Mouse (Mus musculus) liver, embryonic 14.5 days (tissue): ENCODE measurements around the gene Rsbn1.

ENCODE experiments used
- CTCF ChIP-seq: IDR thresholded peaks from 2 replicates; pipeline ENCODE4 v1.5.1; 2016; ENCODE audit warnings: antibody characterized with exemption, low read depth, control low read depth
- EP300 ChIP-seq: IDR thresholded peaks from 2 replicates; pipeline ENCODE4 v1.6.1; 2016; ENCODE audit warnings: antibody characterized with exemption, low read depth

DNA sequence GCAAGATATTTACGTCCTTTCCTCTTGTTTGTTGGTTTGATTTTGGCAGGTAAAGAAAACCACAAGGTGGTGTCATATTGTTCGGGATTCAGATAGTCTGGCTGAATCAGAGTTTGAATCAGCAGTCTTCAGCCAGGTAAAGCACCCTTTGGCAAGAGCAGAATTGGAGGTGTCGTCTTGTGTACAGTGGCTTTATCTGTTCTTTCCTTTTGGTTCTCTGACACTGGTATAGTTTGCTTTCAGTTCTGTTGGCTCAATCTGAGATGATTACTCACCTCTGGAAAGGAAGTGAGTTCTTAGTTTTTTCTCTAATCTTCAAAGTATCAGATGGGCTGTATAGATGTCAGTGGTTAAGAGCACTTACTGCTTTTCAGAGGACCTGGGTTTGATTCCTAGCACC lies 77.4 kb downstream of the Rsbn1 start:
- TF ChIP-seq CTCF: no peak
- no peak for TF ChIP-seq EP300
